Mouse (Mus musculus): ENCODE measurements at regions not wholly inside any gene's neighbourhood (a gene's known extent, or its start where the extent isn't known, plus 50 kb on each side); places are given as distances from the start of the nearest gene placed in this dataset.

DNA sequence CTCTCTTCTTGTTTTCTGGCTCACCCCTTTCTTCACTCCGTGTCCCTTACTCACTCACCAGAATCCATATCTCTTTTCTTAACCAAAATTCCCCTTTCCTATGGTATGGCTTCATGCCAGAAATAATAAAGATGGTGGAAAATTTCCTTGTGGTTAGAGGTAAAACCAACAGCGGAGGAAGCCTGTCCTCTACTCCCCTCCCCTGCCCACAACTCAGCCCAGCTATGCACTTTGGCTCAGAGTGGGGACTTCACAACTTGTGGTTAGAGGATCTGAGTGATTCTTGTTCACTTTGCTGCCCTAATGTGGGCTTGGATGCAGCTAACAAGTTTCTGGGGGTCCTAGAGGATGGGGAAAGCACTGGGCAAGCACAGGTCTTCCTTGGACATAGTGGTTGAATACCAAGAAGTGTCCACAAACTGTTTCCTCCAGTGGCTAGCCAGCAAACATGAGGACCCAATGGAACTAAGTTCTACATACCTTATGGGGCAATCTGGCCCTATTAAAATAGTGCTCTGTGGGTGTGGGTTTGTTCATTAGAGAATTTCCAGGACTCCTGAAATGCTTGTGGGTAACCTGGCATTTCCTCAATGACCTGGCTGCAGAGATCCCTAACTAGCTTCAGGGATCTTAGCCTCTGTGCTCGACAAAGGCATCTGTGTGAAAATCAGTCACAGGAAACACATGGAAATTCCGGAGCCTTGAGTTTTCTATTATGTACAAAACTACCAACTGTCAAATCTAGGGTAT, 118.9 kb upstream of the Rasgrp1 start:
- TF ChIP-seq ZC3H11A (IDR thresholded peaks at IDR 0.05; ENCODE audit: borderline replicate concordance, low read depth, low read length) (no peak), HCFC1 (IDR thresholded peaks at IDR 0.05; ENCODE audit: borderline replicate concordance, insufficient read depth, low read length) (no peak), ZNF384 (IDR thresholded peaks at IDR 0.05; ENCODE audit: low read depth, low read length) (no peak)
